Mouse (Mus musculus): ENCODE measurements around the gene Atrip.

Gene Atrip

GRCm38 (mm10) chr9:109073661-109074573 lies at the start of gene Atrip:
Gene Atrip (minus strand): TSS chr9:109074124.
- DNase-seq (ENCODE audit: low read depth, low spot score), result peak; percentile 89

GRCm38 (mm10) chr9:109123266-109123665 lies 49.3 kb upstream of the Atrip start:
- DNase-seq (ENCODE audit: low read depth, low spot score), result no peak

GRCm38 (mm10) chr9:109122553-109123085 lies 48.7 kb upstream of the Atrip start:
- DNase-seq (ENCODE audit: low read depth, low spot score), result peak; percentile 62

GRCm38 (mm10) chr9:109120956-109121355 lies 47.0 kb upstream of the Atrip start:
- no peak for DNase-seq (ENCODE audit: low read depth, low spot score)

GRCm38 (mm10) chr9:109119571-109119970 lies 45.6 kb upstream of the Atrip start:
- DNase-seq (ENCODE audit: low read depth, low spot score), result no peak

GRCm38 (mm10) chr9:109118106-109118505 lies 44.2 kb upstream of the Atrip start:
- no peak for DNase-seq (ENCODE audit: low read depth, low spot score)

GRCm38 (mm10) chr9:109116205-109116604 lies 42.3 kb upstream of the Atrip start:
- no peak for DNase-seq (ENCODE audit: low read depth, low spot score)

GRCm38 (mm10) chr9:109114871-109115270 lies 40.9 kb upstream of the Atrip start:
- no peak for DNase-seq (ENCODE audit: low read depth, low spot score)

- no peak for DNase-seq (ENCODE audit: low read depth, low spot score)
Observed at GRCm38 (mm10) chr9:109114276-109114675, 40.4 kb upstream of the Atrip start.

- DNase-seq (ENCODE audit: low read depth, low spot score), result no peak
Observed at GRCm38 (mm10) chr9:109113331-109113730, 39.4 kb upstream of the Atrip start.

- no peak for DNase-seq (ENCODE audit: low read depth, low spot score)
Observed at GRCm38 (mm10) chr9:109111591-109111990, 37.7 kb upstream of the Atrip start.

- DNase-seq (ENCODE audit: low read depth, low spot score), result no peak
Observed at GRCm38 (mm10) chr9:109111101-109111500, 37.2 kb upstream of the Atrip start.

GRCm38 (mm10) chr9:109110240-109110639 lies 36.3 kb upstream of the Atrip start:
- DNase-seq (ENCODE audit: low read depth, low spot score), result no peak

- peak; percentile 43 for DNase-seq (ENCODE audit: low read depth, low spot score)
Observed at GRCm38 (mm10) chr9:109107341-109107740, 33.4 kb upstream of the Atrip start.

GRCm38 (mm10) chr9:109105648-109106047 lies 31.7 kb upstream of the Atrip start:
- DNase-seq (ENCODE audit: low read depth, low spot score), result no peak

- no peak for DNase-seq (ENCODE audit: low read depth, low spot score)
Observed at GRCm38 (mm10) chr9:109105011-109105410, 31.1 kb upstream of the Atrip start.

- DNase-seq (ENCODE audit: low read depth, low spot score), result no peak
Observed at GRCm38 (mm10) chr9:109104083-109104482, 30.2 kb upstream of the Atrip start.

GRCm38 (mm10) chr9:109103250-109103649 lies 29.3 kb upstream of the Atrip start:
- DNase-seq (ENCODE audit: low read depth, low spot score), result no peak

GRCm38 (mm10) chr9:109102541-109102940 lies 28.6 kb upstream of the Atrip start:
- no peak for DNase-seq (ENCODE audit: low read depth, low spot score)

- DNase-seq (ENCODE audit: low read depth, low spot score), result no peak
Observed at GRCm38 (mm10) chr9:109101933-109102445, 28.1 kb upstream of the Atrip start.

GRCm38 (mm10) chr9:109100307-109100928 lies 26.5 kb upstream of the Atrip start:
- DNase-seq (ENCODE audit: low read depth, low spot score), result no peak

- DNase-seq (ENCODE audit: low read depth, low spot score), result no peak
Observed at GRCm38 (mm10) chr9:109098969-109099368, 25.0 kb upstream of the Atrip start.

Data from forelimb bud, embryonic 11.5 days (tissue).